Mouse (Mus musculus) midbrain, embryonic 14.5 days (tissue): Measurements from ENCODE around the gene Tmem196. TPM values are rescaled to one million over a fixed set of nuclear protein-coding genes. Genes with fewer than 3 reads are reported as not detected.

ENCODE experiments used
- ATAC-seq: fragments of 200-750 bp; cut with Nextera tagmentation; 2 replicates; pipeline ENCODE4 v1.8.0; 2017; ENCODE audit warnings: moderate number of reproducible peaks, moderate library complexity; ENCODE audit not compliant: low FRiP score, low TSS enrichment
- DNase-seq: peaks from one replicate; pipeline ENCODE4 v3.0.0-alpha.2; 2015
- H3K27ac ChIP-seq: fragments of 300-500 bp; sonication (generic); replicated peaks from 2 replicates; pipeline ENCODE4 v1.5.1; 2014; ENCODE audit warnings: mild to moderate bottlenecking, low read depth, low read length, moderate library complexity
- H3K27me3 ChIP-seq: fragments of 300-500 bp; sonication (generic); 2 replicates; pipeline ENCODE4 v1.6.1; 2014; ENCODE audit warnings: low read length, control low read depth, mixed read lengths; ENCODE audit not compliant: control insufficient read depth, insufficient read depth
- H3K36me3 ChIP-seq: fragments of 300-500 bp; sonication (generic); 2 replicates; pipeline ENCODE4 v1.6.1; 2014; ENCODE audit warnings: low read length, control low read depth; ENCODE audit not compliant: control insufficient read depth, insufficient read depth
- H3K4me1 ChIP-seq: fragments of 300-500 bp; sonication (generic); 2 replicates; pipeline ENCODE4 v1.6.1; 2014; ENCODE audit warnings: mild to moderate bottlenecking, antibody characterized with exemption, low read length, control low read depth; ENCODE audit not compliant: control insufficient read depth, insufficient read depth
- H3K4me2 ChIP-seq: fragments of 300-500 bp; sonication (generic); 2 replicates; pipeline ENCODE4 v1.6.1; 2014; ENCODE audit warnings: mild to moderate bottlenecking, low read length, moderate library complexity
- H3K4me3 ChIP-seq: fragments of 300-500 bp; sonication (generic); replicated peaks from 2 replicates; pipeline ENCODE4 v1.5.1; 2014; ENCODE audit warnings: low read depth, low read length
- H3K9ac ChIP-seq: fragments of 300-500 bp; sonication (generic); replicated peaks from 2 replicates; pipeline ENCODE4 v1.6.1; 2014; ENCODE audit warnings: mild to moderate bottlenecking, low read length, moderate library complexity
- H3K9me3 ChIP-seq: fragments of 300-500 bp; sonication (generic); 2 replicates; pipeline ENCODE4 v1.6.1; 2016; ENCODE audit warnings: low read length, control low read depth, mixed read lengths; ENCODE audit not compliant: control insufficient read depth
- WGBS: fragments of 180-500 bp; shearing (Covaris S2); extraction: QIAGEN DNeasy Blood & Tissue Kit; methylation state at CpG from one replicate; pipeline ENCODE4 v1.1.7; 2014; 5-methylcytosine and 5-hydroxymethylcytosine counted together
- polyA plus RNA-seq: library from polyadenylated mRNA; unstranded; fragments of >200 nt; fragmentation: Nextera tagmentation; extraction: Ambion mirVana; gene quantifications from 2 replicates; pipeline ENCODE4 v1.2.1, GENCODE M21; 2014

Gene Tmem196
- 9.6 and 10.5 TPM in 2 replicates for polyA plus RNA-seq

- no peaks in the 10 kb centered on the region for H3K9me3 ChIP-seq
- DNase-seq: peak; percentile 70
- 0 out of 2 replicates have a peak, but pooled peaks cover 4% of the 10 kb centered on the region for H3K4me1 ChIP-seq
- peak; percentile 79 for ATAC-seq
- H3K4me3 ChIP-seq: peak within 1 kb of the TSS; percentile 68
- WGBS: 3% methylated on average over 25 of the region's 25 CpGs
- no peaks in the 10 kb centered on the region for H3K36me3 ChIP-seq
- peak within 1 kb of the TSS; percentile 86 for H3K4me2 ChIP-seq
- no peaks in the 10 kb centered on the region for H3K27me3 ChIP-seq
- H3K9ac ChIP-seq: peak within 1 kb of the TSS; percentile 83
- H3K27ac ChIP-seq: peak within 1 kb of the TSS; percentile 72
These were observed at the start of gene Tmem196 for GRCm38 (mm10) chr12:119945589-119946310. TSS of gene Tmem196 (plus strand) at chr12:119945822.

- Histone ChIP-seq H3K36me3 (no peaks in the 10 kb centered on the region), H3K27ac (peak overlapping the region; percentile 72), H3K9me3 (no peaks in the 10 kb centered on the region), H3K4me3 (peak overlapping the region; percentile 68), H3K4me2 (peak overlapping the region; percentile 86), H3K27me3 (no peaks in the 10 kb centered on the region), H3K9ac (peak overlapping the region; percentile 83), H3K4me1 (0 out of 2 replicates have a peak, but pooled peaks cover 4% of the 10 kb centered on the region)
- DNase-seq (peak; percentile 59), ATAC-seq (peak; percentile 82)
- under 1% methylated on average over 14 of the region's 14 CpGs for WGBS
These were observed 680 bp downstream of the Tmem196 start for GRCm38 (mm10) chr12:119946311-119946692.

- peak; percentile 23 for DNase-seq
- WGBS: 55% methylated on average over 3 of the region's 3 CpGs
These were observed 11.4 kb downstream of the Tmem196 start for GRCm38 (mm10) chr12:119957041-119957440.

DNA sequence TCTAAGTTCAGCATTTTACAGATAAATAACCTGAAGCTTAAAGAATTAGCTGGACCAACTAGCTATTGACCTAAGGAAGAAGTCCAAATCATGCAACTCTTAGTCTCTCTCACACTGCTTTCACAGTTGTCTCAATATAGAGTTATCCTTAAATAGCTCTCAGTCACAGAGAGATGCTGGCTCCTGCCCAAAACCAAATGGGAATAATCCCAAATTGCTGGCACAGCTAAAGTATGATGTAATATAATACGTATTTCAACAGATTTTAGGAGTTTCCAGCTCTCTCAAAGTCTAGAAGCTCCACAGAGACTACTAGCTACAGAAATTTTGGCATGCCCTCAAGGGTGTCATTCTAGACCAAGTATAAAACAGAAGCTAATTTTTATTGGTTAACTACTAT, 15.1 kb downstream of the Tmem196 start:
- Histone ChIP-seq H3K9me3 (no peaks in the 10 kb centered on the region), H3K4me1 (no peaks in the 10 kb centered on the region), H3K4me3 (no peak overlapping the region), H3K27me3 (no peaks in the 10 kb centered on the region), H3K27ac (no peak overlapping the region), H3K9ac (no peak overlapping the region), H3K36me3 (no peaks in the 10 kb centered on the region), H3K4me2 (no peak overlapping the region)
- DNase-seq: no peak
- 72% methylated on average over 1 of the region's 1 CpGs for WGBS
- ATAC-seq: no peak

More at GRCm38 (mm10) chr12:119957041-119957440, 11.4 kb downstream of the Tmem196 start:
- Histone ChIP-seq H3K27me3 (no peaks in the 10 kb centered on the region), H3K4me3 (no peak overlapping the region), H3K4me1 (no peaks in the 10 kb centered on the region), H3K9me3 (no peaks in the 10 kb centered on the region), H3K9ac (no peak overlapping the region), H3K36me3 (no peaks in the 10 kb centered on the region), H3K27ac (no peak overlapping the region), H3K4me2 (no peak overlapping the region)
- ATAC-seq: no peak; the same call in 1 of the 2 replicates

DNA sequence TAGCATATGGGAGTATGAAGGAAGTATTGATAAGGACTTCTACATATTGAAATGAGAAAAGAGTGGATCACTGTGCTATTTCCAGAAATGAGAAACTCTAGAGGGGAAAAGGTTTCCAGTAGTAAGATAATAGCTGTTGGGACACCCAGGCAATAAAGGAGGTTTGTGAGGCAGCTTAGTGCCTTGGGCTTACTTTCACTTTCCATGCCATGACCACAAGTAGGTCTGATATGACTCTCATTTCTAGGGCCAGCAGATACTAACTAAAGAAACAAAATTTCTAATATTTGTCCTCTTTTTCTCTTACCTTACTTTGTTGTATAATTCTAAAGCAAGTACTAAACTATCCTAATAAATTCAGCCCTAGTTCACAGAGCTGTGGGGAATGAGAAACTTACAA, 19.8 kb downstream of the Tmem196 start:
- DNase-seq: no peak
- Histone ChIP-seq H3K4me3 (no peak overlapping the region), H3K9me3 (no peaks in the 10 kb centered on the region), H3K4me1 (no peaks in the 10 kb centered on the region), H3K36me3 (no peaks in the 10 kb centered on the region), H3K27me3 (no peaks in the 10 kb centered on the region), H3K9ac (no peak overlapping the region), H3K27ac (no peak overlapping the region), H3K4me2 (no peak overlapping the region)
- no peak for ATAC-seq

DNA sequence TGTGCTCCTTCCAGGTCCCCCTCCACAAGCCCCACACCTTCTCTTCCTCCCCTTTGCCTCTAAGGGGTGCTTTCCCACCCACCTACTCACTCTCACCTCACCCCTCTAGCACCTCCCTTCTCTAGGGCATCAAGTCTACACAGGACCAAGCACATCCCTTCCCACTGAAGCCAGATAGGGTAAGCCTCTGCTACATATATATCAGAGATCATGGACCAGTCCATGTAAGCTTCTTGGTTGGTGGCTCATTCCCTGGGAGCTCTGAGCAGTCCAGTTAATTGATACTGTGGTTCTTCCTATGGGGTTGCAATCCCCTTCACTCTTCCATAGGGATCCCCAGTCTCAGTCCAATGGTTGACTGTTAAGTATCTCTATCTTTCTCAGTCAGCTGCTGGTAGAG, 24.4 kb downstream of the Tmem196 start:
- H3K4me1 ChIP-seq: no peaks in the 10 kb centered on the region
- H3K4me3 ChIP-seq: no peak overlapping the region
- ATAC-seq (no peak), DNase-seq (no peak)
- H3K4me2 ChIP-seq: no peak overlapping the region
- H3K36me3 ChIP-seq: no peaks in the 10 kb centered on the region
- no peaks in the 10 kb centered on the region for H3K9me3 ChIP-seq
- H3K27ac ChIP-seq: no peak overlapping the region
- H3K9ac ChIP-seq: no peak overlapping the region
- no peaks in the 10 kb centered on the region for H3K27me3 ChIP-seq

- Histone ChIP-seq H3K9me3 (no peaks in the 10 kb centered on the region), H3K9ac (no peak overlapping the region), H3K27me3 (no peaks in the 10 kb centered on the region), H3K4me2 (no peak overlapping the region), H3K4me3 (no peak overlapping the region), H3K4me1 (no peaks in the 10 kb centered on the region), H3K27ac (no peak overlapping the region), H3K36me3 (no peaks in the 10 kb centered on the region)
- WGBS: 0% methylated on average over 2 of the region's 2 CpGs
- ATAC-seq: no peak
- DNase-seq: peak; percentile 88
These were observed 36.1 kb downstream of the Tmem196 start for GRCm38 (mm10) chr12:119981731-119982130.

DNA sequence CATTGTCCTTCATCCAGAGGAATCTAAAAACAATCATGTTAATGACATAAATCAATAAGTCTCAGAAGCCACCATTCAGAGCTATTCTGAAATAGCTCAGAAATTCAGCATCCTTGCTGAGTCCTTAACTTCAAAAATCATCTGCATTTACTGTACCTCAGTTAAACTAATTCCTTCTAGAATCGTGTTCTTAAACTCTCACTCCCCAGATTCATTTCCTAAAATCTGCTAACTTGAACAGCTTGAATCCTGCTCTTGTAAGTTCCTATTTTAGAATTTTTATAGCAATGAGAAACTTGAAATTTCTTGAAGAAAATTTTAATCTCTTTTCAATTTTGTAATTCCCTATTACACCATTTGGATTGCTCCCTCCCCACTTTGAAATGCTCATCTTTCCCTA, 52.6 kb downstream of the Tmem196 start:
- H3K27me3 ChIP-seq: no peaks in the 10 kb centered on the region
- H3K4me1 ChIP-seq: no peaks in the 10 kb centered on the region
- no peak overlapping the region for H3K4me3 ChIP-seq
- H3K9me3 ChIP-seq: no peaks in the 10 kb centered on the region
- no peak overlapping the region for H3K9ac ChIP-seq
- no peak for ATAC-seq
- H3K4me2 ChIP-seq: no peak overlapping the region
- WGBS: 76% methylated on average over 1 of the region's 1 CpGs
- no peak overlapping the region for H3K27ac ChIP-seq
- no peak for DNase-seq
- no peaks in the 10 kb centered on the region for H3K36me3 ChIP-seq

DNA sequence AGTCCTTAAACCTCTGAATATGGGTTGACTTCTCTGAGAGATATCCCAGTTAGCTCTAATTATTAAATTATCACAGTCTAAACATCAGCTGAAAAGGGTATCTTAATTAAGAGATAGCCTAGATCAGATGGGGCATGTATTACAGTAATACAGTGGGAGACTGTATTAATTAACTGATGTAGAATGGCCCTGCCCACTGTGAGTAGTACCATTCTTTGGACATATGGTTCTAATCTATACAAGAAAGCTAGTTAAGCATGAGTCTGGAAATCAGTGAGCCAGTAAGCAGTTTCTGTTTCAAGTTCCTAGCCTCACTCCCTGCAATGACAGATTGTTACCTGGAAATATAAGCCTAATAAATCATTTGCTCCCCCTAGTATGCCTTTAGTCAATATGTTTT, 58.7 kb downstream of the Tmem196 start:
- Histone ChIP-seq H3K4me2 (no peak overlapping the region), H3K27me3 (no peaks in the 10 kb centered on the region), H3K9me3 (no peaks in the 10 kb centered on the region), H3K4me1 (no peaks in the 10 kb centered on the region), H3K36me3 (no peaks in the 10 kb centered on the region), H3K27ac (no peak overlapping the region), H3K4me3 (no peak overlapping the region), H3K9ac (no peak overlapping the region)
- DNase-seq (no peak), ATAC-seq (no peak)
